Mouse (Mus musculus): ENCODE data around the gene Nhp2. TPM values are rescaled to one million over a fixed set of nuclear protein-coding genes. Genes with fewer than 3 reads are reported as not detected.
A peak's percentile ranks its signal among the peaks of the same experiment; 100 is the strongest.

The Nhp2 gene
- 10 to 100 TPM; 50.1 to 53.0 TPM for total RNA-seq (2021)
- long read RNA-seq, experiment 1, transcript Nhp2-202 (4 exons, 1,042 nt), result major isoform, 44 of 49 reads
- long read RNA-seq, experiment 1, partial matches to known transcripts, result 0 of 49 reads
- long read RNA-seq, experiment 1, other reads (novel, unspliced or antisense), result 2 of 49 reads
- long read RNA-seq, experiment 2, transcript Nhp2-202 (4 exons, 1,042 nt), result major isoform, 103 of 107 reads
- long read RNA-seq, experiment 2, partial matches to known transcripts, result 1 of 107 reads
- long read RNA-seq, experiment 2, other reads (novel, unspliced or antisense), result 0 of 107 reads

GRCm38 (mm10) chr11:51619409-51620060, at the start of gene Nhp2:
Gene Nhp2, plus strand, starts transcription at chr11:51619735.
- DNase-seq (ENCODE audit: low spot score in 2 of 2), result peak; percentile 87 to 96

GRCm38 (mm10) chr11:51576454-51576853, 43.1 kb upstream of the Nhp2 start:
- peak; percentile 46 to 50 for DNase-seq (ENCODE audit: low spot score in 2 of 2)

GRCm38 (mm10) chr11:51577587-51577986, 41.9 kb upstream of the Nhp2 start:
- no peak for DNase-seq (ENCODE audit: low spot score in 2 of 2)

DNA sequence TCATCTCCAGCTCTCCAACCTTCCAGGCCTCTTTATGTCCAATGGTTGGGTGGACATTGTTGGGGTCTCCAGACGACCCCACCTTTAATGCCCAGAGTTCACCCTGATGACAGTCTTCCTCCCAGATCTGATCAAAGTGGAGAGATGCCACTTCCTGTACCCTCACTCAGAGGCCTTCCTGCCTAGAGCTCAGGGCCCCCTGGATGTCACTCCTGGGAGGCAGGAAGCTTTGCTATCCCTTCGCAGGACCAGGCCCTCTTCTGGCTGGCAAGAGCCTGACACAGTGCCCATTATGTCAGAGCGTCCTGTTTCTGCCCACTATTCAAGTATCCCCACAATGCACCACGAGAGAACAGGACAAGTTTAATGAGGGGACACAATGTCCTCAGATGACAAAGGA, 40.5 kb upstream of the Nhp2 start:
- DNase-seq (ENCODE audit: low spot score in 2 of 2), result no peak

DNA sequence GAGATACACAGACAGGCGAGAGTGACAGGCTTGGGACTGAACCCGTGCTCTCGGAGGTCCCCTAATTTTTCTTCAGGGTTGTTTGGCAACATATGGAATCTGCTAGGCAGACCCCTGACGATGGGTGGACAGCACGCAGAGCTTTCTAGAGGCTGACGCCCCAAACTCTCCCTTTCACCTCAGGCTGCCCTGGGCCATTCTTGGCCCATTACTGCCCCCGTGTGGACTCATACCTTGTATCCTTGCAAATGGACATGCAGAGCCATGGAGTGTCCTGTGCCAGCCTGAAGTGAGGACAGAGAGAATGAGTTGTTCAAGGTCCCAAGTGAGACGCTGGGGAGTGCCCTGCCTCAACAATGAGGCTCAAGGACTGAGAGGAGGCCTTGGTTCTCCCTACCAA, 36.8 kb upstream of the Nhp2 start:
- peak in 1 of 2 experiments; percentile 60 for DNase-seq (ENCODE audit: low spot score in 2 of 2)

DNA sequence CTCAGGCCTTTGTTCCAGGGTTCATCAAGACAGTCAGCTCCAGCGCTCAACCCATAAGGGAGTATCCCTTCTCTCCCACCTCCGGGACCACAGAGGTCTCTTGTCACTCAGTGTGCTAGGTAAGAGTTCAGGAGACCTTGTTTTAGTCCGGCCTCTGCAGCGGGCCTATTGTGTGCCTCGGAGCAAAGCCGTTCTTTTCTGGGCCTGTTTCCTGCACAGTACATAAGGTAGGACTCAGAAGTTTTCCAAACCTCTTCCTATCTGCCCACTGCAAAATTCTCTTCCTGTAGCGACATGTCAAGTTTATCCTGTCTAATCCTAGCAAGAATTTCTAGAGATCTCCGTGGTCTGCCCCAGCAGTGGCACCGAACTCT, 35.5 kb upstream of the Nhp2 start:
- DNase-seq (ENCODE audit: low spot score in 2 of 2), result no peak

- DNase-seq (ENCODE audit: low spot score in 2 of 2), result peak; percentile 92 to 94
Measured at GRCm38 (mm10) chr11:51584431-51585248, 34.9 kb upstream of the Nhp2 start, which contains the start of gene Phykpl. Gene Phykpl, plus strand, starts transcription at chr11:51584757.

DNA sequence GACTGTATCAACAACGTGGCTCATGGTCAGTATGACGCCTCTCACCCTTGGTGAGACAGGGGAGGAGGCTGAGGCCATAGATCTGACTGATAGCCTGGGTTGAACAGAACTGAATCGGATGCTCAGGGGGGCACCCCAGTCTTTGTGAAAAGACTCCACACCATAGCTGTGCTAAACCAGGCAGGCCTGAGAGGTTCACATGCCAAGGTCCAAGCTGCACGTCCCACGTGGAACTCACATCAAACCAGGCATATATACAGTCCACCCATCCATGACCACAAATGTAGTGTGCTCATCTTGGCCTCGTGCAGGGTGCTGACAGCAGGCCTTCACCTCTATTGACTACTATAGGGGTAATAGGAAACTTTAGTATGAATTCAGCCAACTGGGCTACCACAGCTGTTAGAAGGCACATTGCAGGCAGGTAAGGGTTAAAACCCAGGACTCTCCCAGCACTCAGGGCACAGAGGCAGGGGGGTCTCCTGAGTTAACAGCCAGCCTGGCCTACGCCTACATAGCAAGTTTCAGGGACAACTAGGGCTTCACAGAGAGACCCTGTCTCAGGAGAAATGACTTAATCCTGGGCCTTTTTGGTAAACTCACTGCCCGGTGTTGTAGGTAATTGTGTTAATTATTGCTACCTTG, 33.8 kb upstream of the Nhp2 start:
- no peak for DNase-seq (ENCODE audit: low spot score in 2 of 2)

GRCm38 (mm10) chr11:51586411-51586810, 33.1 kb upstream of the Nhp2 start:
- no peak for DNase-seq (ENCODE audit: low spot score in 2 of 2)

DNA sequence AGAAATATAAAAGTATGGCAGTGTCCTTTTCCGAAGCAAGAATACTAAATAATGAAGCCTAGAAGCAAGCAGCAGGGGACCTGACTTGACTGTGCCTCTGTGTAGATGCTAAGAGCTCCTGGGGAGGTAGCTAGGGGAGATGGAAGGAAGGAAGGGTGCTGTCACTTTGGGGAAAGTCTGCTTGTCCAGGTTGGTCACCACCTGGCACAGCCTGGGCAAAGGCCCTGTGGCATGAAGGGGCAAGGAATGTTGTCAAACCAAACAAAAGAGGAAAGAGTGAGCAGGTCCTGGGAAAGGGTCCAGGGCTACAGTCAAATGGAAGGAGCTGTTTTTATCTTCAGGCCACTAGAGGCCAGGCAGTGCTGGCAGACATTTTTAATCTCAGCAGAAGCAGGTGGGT, 32.5 kb upstream of the Nhp2 start:
- DNase-seq (ENCODE audit: low spot score in 2 of 2), result no peak

DNA sequence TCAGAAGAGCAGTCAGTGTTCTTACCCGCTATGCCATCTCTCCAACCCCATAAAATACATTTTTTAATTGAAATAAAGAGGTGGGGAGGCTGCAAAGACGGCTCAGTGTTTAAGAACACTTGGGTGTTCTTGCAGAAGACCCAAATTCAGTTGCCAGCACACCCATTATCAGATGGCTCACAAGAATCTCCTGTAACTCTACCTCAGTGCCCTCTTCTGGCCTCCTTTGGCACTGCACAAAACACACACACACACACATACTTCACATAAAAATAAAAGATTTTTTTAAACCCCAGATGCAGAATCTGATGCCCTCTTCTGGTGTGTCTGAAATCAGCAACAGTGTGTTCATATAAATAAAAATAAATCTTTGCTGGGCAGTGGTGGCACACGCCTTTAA, 30.7 kb upstream of the Nhp2 start:
- DNase-seq (ENCODE audit: low spot score in 2 of 2), result no peak

GRCm38 (mm10) chr11:51590002-51590401, 29.5 kb upstream of the Nhp2 start:
- DNase-seq (ENCODE audit: low spot score in 2 of 2), result no peak

GRCm38 (mm10) chr11:51591168-51591567, 28.4 kb upstream of the Nhp2 start:
- no peak for DNase-seq (ENCODE audit: low spot score in 2 of 2)

DNA sequence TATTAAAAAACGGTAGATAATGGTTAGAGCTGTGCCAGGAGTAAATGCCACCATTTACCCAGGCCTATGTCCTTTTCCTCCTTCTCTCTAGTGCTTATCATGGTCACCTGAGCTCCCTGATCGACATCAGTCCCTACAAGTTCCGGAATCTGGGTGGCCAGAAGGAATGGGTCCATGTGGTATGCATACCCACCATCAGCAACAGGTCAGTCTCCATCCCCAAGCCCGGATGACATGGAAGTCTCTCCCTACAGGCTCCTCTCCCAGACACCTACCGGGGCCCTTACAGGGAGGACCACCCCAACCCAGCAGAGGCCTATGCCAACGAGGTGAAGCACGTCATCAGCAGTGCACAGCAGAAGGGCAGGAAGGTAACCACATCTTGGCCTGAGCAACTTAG, 27.6 kb upstream of the Nhp2 start:
- DNase-seq (ENCODE audit: low spot score in 2 of 2), result no peak

DNA sequence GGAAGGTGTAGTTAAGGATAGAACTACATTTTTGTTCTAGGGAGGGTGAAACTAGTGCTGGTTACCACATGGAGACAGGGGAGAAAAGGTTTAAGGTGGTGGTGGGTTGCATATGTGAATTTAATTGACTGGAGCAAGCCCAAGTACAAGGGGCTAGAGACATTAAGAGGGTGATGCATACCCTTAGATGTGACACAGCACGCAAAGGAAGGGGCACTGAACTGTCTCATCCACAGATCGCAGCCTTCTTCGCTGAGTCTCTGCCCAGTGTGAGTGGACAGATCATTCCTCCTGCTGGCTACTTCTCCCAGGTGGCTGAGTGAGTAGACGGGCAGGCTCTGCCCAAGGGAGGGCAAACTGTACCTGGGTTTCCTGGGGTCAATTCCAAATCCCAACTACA, 26.2 kb upstream of the Nhp2 start:
- DNase-seq (ENCODE audit: low spot score in 2 of 2), result no peak

GRCm38 (mm10) chr11:51593849-51594248, 25.7 kb upstream of the Nhp2 start:
- DNase-seq (ENCODE audit: low spot score in 2 of 2), result no peak

GRCm38 (mm10) chr11:51594715-51595350, 24.7 kb upstream of the Nhp2 start:
- DNase-seq (ENCODE audit: low spot score in 2 of 2), result no peak

DNA sequence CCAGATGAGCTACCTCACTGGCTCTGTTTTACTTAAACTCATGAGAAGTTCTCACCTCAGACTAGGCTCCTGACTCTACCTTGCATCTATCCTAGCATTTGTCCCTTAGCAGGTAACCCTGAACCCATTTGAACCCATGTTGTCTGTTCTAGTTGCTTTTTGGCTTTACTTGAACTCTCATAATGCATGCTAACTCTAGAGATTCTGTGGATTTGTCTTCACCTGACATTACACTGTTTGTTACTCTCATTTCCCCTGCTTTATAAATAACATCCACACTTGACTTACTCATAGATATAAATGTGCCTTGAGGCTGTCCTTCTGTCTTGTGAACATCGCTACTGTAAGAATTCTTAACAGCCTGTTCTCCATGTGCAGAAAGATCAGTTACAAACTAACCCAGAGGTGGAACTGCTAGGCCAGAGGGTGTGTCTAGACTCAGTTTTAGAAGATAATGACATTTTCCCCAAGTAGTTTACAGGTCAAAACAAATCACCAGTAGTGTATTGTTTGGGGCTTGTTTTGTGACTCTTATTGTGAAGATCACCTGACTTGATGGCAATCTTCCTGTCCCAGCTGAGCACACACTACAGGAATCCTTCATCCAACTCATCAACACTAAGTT, 24.0 kb upstream of the Nhp2 start:
- DNase-seq (ENCODE audit: low spot score in 2 of 2), result no peak

DNA sequence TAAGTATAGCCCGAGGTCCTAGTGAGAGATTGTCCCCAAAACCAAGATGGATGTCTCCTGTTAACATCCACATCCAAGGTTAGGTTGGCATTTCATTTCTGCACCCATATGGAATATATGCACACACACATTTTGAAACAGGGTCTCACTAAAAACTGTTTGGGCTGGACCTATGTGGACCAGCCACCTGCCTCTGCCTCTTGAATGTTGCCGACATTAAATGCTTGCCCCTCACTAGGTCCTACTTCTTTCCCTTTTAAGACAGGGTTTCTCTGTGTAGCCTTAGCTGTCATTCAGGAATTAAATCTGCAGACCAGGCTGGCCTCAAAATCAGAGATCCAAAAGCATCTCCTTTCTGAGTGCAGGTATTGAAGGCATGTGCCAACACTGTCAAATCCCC, 22.0 kb upstream of the Nhp2 start:
- DNase-seq (ENCODE audit: low spot score in 2 of 2), result no peak

GRCm38 (mm10) chr11:51602253-51602652, 17.3 kb upstream of the Nhp2 start:
- DNase-seq (ENCODE audit: low spot score in 2 of 2), result no peak
